Mouse (Mus musculus) hematopoietic multipotent progenitor cell, adult 10-12 weeks (in vitro differentiated cells): ENCODE results near the gene Atxn7. TPM values are rescaled to one million over a fixed set of nuclear protein-coding genes. Genes with fewer than 3 reads are reported as not detected.

ENCODE experiments used
- polyA plus RNA-seq: library from polyadenylated mRNA; stranded (reverse); fragments of >175 nt; gene quantifications from 2 replicates; pipeline ENCODE4 v1.2.3, GENCODE M21; 2012; ENCODE audit warnings: low replicate concordance

Atxn7 gene
- polyA plus RNA-seq: 29.8 and 33.1 TPM in 2 replicates

GRCm38 (mm10) chr14:13961401-13962112 is at the start of gene Atxn7, which contains the start of gene Thoc7:
Gene Atxn7, plus strand, starts transcription at chr14:13961440.
Gene Thoc7, minus strand, starts transcription at chr14:13961852.

GRCm38 (mm10) chr14:13914387-13915082 is 46.7 kb upstream of the Atxn7 start, which contains the start of gene Gm281:
Gene Gm281, minus strand, starts transcription at chr14:13914478.

GRCm38 (mm10) chr14:14120230-14121096 is 159.2 kb downstream of the Atxn7 start, which contains the start of gene Psmd6:
Gene Psmd6, minus strand, starts transcription at chr14:14120984.

Other genes with a start within 250 kb of the Atxn7 start
- gene Gm281, start 47.0 kb upstream of the Atxn7 start, polyA plus RNA-seq: not detected in 2 replicates
- 4.4 and 7.7 TPM in 2 replicates for gene Thoc7, start 412 bp downstream of the Atxn7 start, polyA plus RNA-seq
- gene Psmd6, start 159.5 kb downstream of the Atxn7 start, polyA plus RNA-seq: 33.1 and 33.4 TPM in 2 replicates
- gene Olfr720, start 225.4 kb downstream of the Atxn7 start, polyA plus RNA-seq: not detected in 2 replicates